Mouse (Mus musculus): ENCODE measurements around the gene Slc12a3. TPM values are rescaled to one million over a fixed set of nuclear protein-coding genes. Genes with fewer than 3 reads are reported as not detected.

The Slc12a3 gene
- polyA plus RNA-seq, 1 experiment from 2014 or later, result not detected

DNA sequence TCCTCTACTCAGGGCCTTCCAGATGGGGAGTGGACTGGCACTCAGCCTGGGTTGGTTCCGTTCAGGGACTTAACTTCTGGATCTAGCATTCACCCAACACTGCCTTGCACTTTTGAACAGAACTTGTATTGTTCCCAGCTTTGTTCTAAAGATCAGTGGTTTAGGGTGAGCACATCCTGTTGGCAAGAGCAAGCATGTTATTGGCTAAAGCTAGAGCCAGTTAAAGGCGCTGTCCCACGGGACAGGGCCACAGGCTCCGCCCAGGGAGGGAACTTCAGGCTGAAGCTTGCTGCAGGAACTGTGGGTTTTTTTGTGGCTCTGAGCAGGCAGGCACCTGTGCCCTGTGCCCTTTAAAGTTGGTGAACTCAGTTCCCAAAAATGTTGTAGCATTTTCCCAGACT, 34.3 kb downstream of the Slc12a3 start:
- Histone ChIP-seq H3K4me1 (peaks cover 5% of the 10 kb centered on the region; the same call in 1 of the 2 replicates), H3K9me3 (no peaks in the 10 kb centered on the region), H3K4me3 (no peak overlapping the region), H3K27me3 (replicated peaks; ENCODE audit: low read depth, poor library complexity, severe bottlenecking) (no peaks in the 10 kb centered on the region), H3K36me3 (replicated peaks) (no peaks in the 10 kb centered on the region), H3K27ac (replicated peaks) (no peak overlapping the region)
- DNase-seq (ENCODE audit: low spot score), result peak; percentile 15
- 42% methylated on average over 4 of the region's 4 CpGs for WGBS

DNA sequence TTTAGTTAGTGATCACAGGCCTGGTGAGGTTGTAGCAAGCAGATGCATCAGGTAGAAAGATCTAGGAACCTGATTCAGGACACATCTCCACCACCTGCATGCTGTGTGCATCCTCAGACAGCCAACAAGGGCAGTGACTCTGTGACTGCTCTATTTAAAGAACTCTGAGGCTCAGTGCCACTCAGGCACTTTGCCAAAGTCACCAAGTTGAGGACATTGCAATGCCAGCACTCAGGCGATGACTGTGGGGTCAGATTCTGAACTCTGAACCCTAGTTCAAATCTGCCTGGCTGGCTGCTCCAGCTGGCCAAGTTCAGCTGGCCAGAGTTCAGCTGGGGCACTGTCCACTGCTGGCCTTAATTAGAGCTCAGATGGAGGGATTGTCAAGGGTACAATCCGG, 34.9 kb downstream of the Slc12a3 start:
- Histone ChIP-seq H3K36me3 (replicated peaks) (no peaks in the 10 kb centered on the region), H3K4me1 (peaks cover 5% of the 10 kb centered on the region; the same call in 1 of the 2 replicates), H3K27ac (replicated peaks) (no peak overlapping the region), H3K4me3 (no peak overlapping the region), H3K27me3 (replicated peaks; ENCODE audit: low read depth, poor library complexity, severe bottlenecking) (no peaks in the 10 kb centered on the region), H3K9me3 (no peaks in the 10 kb centered on the region)
- DNase-seq (ENCODE audit: low spot score), result no peak
- WGBS, result 61% methylated on average over 2 of the region's 2 CpGs

DNA sequence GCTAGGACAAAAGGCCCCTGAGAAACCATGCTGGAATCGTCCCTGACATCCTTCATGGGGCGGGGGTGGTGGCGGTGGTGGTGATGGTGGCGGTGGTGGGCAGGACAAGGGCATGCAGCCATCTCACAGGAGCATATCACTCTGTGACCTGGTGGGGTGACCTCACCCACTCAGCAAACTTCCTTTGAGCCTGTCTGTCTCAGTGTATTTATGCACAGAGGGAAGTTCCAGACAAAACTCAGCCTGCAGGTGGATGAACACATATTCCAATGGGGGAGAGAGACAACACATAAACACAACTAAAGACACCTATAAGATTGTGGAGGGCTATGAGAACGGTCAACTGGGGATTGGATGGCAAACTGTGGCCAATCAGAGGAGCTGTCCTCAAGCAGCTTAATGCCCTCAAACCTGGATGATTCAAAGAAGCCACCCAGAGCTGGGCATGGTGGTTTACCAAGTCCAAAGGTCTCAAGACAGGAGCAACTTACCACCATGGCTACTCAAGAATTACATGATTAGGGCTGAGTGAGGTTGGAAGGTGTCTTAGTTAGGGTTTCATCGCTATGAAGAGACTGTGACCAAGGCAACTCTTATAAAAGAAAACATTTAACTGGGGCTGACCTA, 35.8 kb downstream of the Slc12a3 start:
- no peak overlapping the region for H3K27ac ChIP-seq (replicated peaks)
- no peak for DNase-seq (ENCODE audit: low spot score)
- H3K4me1 ChIP-seq, result peaks cover 5% of the 10 kb centered on the region; the same call in 1 of the 2 replicates
- no peak overlapping the region for H3K4me3 ChIP-seq
- 89% methylated on average over 6 of the region's 6 CpGs for WGBS
- H3K36me3 ChIP-seq (replicated peaks), result no peaks in the 10 kb centered on the region
- H3K27me3 ChIP-seq (replicated peaks; ENCODE audit: low read depth, poor library complexity, severe bottlenecking), result no peaks in the 10 kb centered on the region
- no peaks in the 10 kb centered on the region for H3K9me3 ChIP-seq

DNA sequence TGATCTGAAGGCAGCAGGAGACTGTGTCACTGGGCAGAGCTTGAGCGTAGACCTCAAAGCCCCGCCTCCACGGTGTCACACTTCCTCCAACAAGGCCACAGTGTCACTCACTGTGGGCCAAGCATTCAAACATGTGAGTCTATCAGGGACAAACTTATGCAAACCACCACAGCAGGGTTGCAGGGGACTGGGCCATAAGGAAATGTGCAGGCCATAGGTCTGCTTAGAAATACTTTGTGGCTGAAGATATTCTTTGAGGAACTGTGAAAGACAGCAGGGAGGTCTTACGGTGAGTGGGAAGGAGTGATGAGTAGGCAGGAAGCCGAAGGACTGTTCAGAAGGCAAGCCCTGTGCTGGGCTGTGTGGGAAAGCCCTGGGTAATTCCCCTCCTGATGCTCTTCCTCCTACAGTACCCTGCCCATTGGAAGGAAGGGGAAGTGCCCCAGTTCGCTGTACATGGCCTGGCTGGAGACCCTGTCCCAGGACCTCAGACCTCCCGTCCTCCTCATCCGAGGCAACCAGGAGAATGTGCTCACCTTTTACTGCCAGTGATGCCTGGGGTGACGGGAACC, 36.5 kb downstream of the Slc12a3 start:
- Histone ChIP-seq H3K27me3 (replicated peaks; ENCODE audit: low read depth, poor library complexity, severe bottlenecking) (no peaks in the 10 kb centered on the region), H3K4me1 (peaks cover 5% of the 10 kb centered on the region; the same call in 1 of the 2 replicates), H3K36me3 (replicated peaks) (no peaks in the 10 kb centered on the region), H3K27ac (replicated peaks) (no peak overlapping the region), H3K9me3 (no peaks in the 10 kb centered on the region), H3K4me3 (no peak overlapping the region)
- WGBS, result 88% methylated on average over 9 of the region's 9 CpGs
- DNase-seq (ENCODE audit: low spot score), result no peak

DNA sequence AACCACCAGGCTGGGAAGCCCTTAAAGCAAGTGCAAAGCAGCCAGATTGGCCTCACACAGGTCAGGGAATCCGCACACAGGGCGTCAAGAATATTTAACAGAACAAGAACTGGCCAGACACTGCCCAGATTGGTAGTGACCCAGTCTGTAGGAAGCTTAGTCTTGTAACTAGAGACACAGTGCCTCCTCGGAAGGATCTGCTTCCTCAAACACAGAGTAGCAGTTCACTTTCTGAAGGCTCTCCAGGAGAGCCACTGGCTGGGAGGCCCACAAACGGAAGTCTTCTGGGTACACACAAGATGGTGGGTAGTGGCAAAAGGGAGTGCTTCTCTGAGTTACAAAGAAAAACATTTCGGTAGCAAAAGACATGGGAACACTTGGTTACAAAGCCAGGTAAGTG, 41.8 kb downstream of the Slc12a3 start:
- WGBS, result 76% methylated on average over 5 of the region's 5 CpGs
- Histone ChIP-seq H3K9me3 (no peaks in the 10 kb centered on the region), H3K27me3 (replicated peaks; ENCODE audit: low read depth, poor library complexity, severe bottlenecking) (no peaks in the 10 kb centered on the region)

DNA sequence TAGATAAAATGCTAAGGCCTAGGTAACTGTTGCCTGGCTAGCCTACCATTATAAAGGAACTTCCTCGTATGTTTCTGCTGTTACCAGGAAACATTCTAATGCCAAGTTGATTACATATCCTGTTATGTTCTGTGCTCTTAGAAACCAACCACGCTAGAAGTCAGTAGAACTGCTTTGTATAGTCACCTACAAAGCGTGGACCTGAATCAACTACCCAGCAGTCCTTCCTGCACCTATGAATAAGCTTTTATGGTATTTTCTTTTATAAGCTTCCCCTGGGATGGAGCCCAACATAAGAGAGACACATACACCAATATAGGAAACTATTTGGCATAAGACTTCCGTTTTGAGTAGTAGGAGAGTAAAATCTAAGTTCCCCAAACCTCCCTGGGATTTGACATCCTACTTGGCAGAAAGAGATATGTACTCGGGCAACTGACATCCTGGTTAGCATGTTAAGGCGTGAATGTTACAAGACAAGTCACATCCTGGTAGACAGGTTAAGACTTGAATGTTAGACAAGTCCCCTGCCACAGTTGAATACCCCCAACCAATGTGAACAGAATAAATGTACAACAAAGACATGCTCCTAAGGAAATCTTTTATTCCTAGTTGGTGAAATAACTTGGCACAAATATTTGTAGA, 44.1 kb downstream of the Slc12a3 start:
- no peaks in the 10 kb centered on the region for H3K36me3 ChIP-seq (replicated peaks)
- no peaks in the 10 kb centered on the region for H3K9me3 ChIP-seq
- no peak overlapping the region for H3K4me3 ChIP-seq
- H3K27me3 ChIP-seq (replicated peaks; ENCODE audit: low read depth, poor library complexity, severe bottlenecking), result no peaks in the 10 kb centered on the region
- WGBS, result 88% methylated on average over 6 of the region's 6 CpGs
- no peaks in the 10 kb centered on the region; the same call in 1 of the 2 replicates for H3K4me1 ChIP-seq
- no peak for DNase-seq (ENCODE audit: low spot score)
- no peak overlapping the region for H3K27ac ChIP-seq (replicated peaks)

More for the DNA sequence above, 41.8 kb downstream of the Slc12a3 start:
- H3K4me1 ChIP-seq, result no peaks in the 10 kb centered on the region; the same call in 1 of the 2 replicates
- H3K4me3 ChIP-seq, result no peak overlapping the region
- DNase-seq (ENCODE audit: low spot score), result no peak
- H3K27ac ChIP-seq (replicated peaks), result no peak overlapping the region
- no peaks in the 10 kb centered on the region for H3K36me3 ChIP-seq (replicated peaks)

DNA sequence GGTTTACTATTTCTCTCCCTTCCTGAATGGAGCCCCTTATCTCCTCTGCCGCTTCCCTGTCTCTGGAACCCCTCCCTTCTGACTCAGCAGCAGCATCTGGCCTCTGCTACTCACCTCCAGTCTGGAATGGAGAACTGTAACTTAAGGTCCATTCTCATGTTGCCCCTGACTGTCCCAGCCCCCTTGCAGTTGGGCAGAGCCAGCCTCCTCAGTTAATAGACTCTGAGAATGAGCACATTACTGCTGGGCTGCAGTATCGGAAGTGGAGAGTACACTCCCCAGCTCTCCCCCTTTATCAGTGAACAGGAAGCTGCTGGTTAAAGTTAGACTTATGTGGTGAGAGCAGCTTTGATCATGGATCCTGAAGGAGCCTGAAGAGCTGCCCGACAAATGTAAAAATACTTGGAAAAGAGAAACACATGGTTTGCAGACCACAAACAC, 46.6 kb downstream of the Slc12a3 start:
- DNase-seq (ENCODE audit: low spot score), result no peak
- Histone ChIP-seq H3K27ac (replicated peaks) (no peak overlapping the region), H3K9me3 (no peaks in the 10 kb centered on the region), H3K27me3 (replicated peaks; ENCODE audit: low read depth, poor library complexity, severe bottlenecking) (no peaks in the 10 kb centered on the region), H3K4me3 (no peak overlapping the region), H3K4me1 (no peaks in the 10 kb centered on the region; the same call in 1 of the 2 replicates), H3K36me3 (replicated peaks) (no peaks in the 10 kb centered on the region)
- 72% methylated on average over 3 of the region's 3 CpGs for WGBS

DNA sequence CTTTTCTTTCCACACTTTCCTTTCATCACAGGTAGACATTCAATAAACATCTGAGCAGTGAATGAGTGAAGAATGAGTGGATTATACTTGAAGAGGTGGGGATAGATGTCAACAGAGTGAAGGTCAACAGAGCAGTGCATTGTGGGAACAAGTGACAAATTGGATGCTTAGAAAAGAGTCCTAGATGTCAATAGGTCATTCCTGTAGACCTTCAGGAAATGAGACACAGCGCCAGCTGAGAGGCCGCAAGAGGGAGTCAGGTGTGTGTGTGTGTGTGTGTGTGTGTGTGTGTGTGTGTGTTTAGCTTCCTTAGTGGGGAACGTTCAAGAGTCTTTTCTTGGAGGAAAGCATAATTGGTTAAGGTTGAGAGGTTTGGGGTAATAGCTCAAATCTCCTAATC, 47.2 kb downstream of the Slc12a3 start:
- Histone ChIP-seq H3K27ac (replicated peaks) (no peak overlapping the region), H3K4me3 (no peak overlapping the region), H3K9me3 (no peaks in the 10 kb centered on the region), H3K27me3 (replicated peaks; ENCODE audit: low read depth, poor library complexity, severe bottlenecking) (no peaks in the 10 kb centered on the region), H3K36me3 (replicated peaks) (no peaks in the 10 kb centered on the region), H3K4me1 (no peaks in the 10 kb centered on the region)
- 65% methylated on average over 3 of the region's 3 CpGs for WGBS
- DNase-seq (ENCODE audit: low spot score), result no peak

DNA sequence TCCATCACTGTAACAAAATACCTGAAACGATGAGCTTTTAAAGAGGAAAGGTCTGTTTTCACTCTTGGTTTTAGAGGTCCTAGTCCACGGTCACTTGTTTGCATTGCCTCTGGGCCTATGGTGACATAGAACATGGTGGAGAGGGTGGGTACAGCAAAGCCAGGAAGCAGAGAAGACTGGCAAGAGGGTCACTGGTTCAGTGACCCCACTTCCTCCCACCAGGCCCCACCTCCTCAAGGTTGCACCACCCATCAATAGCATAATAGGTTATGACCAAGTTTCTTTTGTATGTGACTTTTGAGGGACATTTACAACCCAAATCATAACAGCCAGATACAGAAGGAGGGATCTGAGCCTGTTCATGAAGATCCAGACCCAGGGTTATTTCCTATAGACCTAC, 47.6 kb downstream of the Slc12a3 start:
- Histone ChIP-seq H3K36me3 (replicated peaks) (no peaks in the 10 kb centered on the region), H3K27me3 (replicated peaks; ENCODE audit: low read depth, poor library complexity, severe bottlenecking) (no peaks in the 10 kb centered on the region), H3K4me1 (no peaks in the 10 kb centered on the region), H3K27ac (replicated peaks) (no peak overlapping the region), H3K9me3 (no peaks in the 10 kb centered on the region), H3K4me3 (no peak overlapping the region)
- WGBS, result 91% methylated on average over 2 of the region's 2 CpGs
- no peak for DNase-seq (ENCODE audit: low spot score)

DNA sequence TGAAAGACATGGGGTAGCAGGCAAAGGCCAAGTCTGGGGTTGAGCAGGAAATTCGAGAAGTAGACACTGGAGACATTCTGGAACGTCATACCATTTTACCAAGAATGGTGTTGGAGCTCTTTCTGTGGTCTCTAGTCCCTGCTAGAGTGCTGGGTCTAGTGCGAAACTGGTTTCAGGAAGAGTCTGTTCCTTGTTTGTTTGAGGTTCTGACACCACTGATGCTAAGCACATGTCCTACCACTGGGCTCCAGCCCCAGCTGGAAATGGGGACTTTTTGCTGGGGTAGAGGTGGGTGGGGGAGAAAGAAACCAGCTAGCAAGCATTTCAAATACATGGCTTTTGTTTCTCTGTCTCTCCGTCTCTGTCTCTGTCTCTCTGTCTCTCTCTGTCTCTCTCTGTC, 48.0 kb downstream of the Slc12a3 start:
- Histone ChIP-seq H3K27ac (replicated peaks) (no peak overlapping the region), H3K36me3 (replicated peaks) (no peaks in the 10 kb centered on the region), H3K27me3 (replicated peaks; ENCODE audit: low read depth, poor library complexity, severe bottlenecking) (no peaks in the 10 kb centered on the region), H3K4me1 (no peaks in the 10 kb centered on the region), H3K9me3 (no peaks in the 10 kb centered on the region), H3K4me3 (no peak overlapping the region)
- 79% methylated on average over 4 of the region's 4 CpGs for WGBS
- no peak for DNase-seq (ENCODE audit: low spot score)

DNA sequence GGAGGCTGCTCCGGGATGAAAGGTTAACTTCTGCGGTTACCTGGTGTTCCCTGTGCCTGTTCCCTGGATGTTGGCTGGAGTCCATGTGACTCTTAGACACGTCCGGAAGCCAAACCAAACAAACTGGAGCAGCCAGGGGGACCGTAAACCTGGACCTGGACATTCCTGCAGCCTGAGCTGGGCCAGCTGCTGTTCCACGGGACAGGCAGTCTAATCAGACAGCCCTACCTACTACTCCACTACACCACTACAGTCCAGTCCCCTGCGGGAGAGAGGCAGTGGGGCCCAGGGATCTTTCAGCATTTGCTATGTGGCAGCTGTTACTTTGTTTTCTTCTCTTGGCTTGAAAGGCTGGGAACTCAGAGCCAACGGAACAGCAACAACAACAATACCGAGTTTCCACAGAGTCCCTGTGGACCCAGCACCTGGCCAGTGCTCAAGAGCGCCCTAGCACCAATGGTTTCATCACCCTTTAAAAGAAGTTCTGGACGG, 48.8 kb downstream of the Slc12a3 start:
- no peak overlapping the region for H3K27ac ChIP-seq (replicated peaks)
- 80% methylated on average over 11 of the region's 11 CpGs for WGBS
- DNase-seq (ENCODE audit: low spot score), result no peak
- H3K27me3 ChIP-seq (replicated peaks; ENCODE audit: low read depth, poor library complexity, severe bottlenecking), result no peaks in the 10 kb centered on the region
- no peaks in the 10 kb centered on the region for H3K36me3 ChIP-seq (replicated peaks)
- H3K9me3 ChIP-seq, result no peaks in the 10 kb centered on the region
- no peaks in the 10 kb centered on the region for H3K4me1 ChIP-seq
- no peak overlapping the region for H3K4me3 ChIP-seq

DNA sequence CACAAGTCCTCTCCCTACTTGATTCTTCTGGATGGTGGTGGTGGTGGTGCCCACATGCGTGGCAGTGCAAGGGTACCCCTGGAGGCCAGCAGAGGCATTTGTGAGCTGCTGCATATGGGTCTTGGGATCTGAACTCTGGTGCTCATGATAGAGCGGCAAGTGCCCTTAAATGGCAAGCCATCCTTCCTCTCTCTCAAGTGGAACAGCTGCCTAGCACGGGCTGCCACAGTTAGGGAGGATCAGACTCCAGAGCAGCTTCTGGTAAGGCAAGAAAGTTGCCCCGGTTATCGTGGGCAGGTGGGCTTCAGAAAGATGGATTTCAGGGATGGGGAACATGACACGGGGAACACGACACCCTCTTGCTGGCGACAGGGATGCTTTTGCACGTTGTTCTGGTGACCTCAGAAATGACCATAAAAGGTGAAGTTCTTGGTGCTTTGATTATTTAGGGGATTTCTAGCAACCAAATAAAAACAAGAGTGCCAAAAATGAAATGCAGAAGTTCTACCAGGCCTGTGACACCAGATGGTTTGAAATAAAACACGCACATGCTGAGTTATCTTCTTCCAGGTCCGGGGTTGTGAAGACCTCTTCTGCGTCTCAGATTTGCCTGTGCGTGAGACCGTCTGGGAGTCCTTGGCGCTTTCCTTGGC, 49.9 kb downstream of the Slc12a3 start:
- H3K27me3 ChIP-seq (replicated peaks; ENCODE audit: low read depth, poor library complexity, severe bottlenecking), result no peaks in the 10 kb centered on the region
- H3K27ac ChIP-seq (replicated peaks), result no peak overlapping the region
- no peak for DNase-seq (ENCODE audit: low spot score)
- H3K4me3 ChIP-seq, result no peak overlapping the region
- 90% methylated on average over 15 of the region's 15 CpGs for WGBS
- H3K36me3 ChIP-seq (replicated peaks), result no peaks in the 10 kb centered on the region
- H3K9me3 ChIP-seq, result no peaks in the 10 kb centered on the region
- no peaks in the 10 kb centered on the region for H3K4me1 ChIP-seq

Measured in embryonic facial prominence, embryonic 10.5 days (tissue).